Comparison of ENCODE assay signal across 7 mouse cellular contexts in the genomic region with DNA sequence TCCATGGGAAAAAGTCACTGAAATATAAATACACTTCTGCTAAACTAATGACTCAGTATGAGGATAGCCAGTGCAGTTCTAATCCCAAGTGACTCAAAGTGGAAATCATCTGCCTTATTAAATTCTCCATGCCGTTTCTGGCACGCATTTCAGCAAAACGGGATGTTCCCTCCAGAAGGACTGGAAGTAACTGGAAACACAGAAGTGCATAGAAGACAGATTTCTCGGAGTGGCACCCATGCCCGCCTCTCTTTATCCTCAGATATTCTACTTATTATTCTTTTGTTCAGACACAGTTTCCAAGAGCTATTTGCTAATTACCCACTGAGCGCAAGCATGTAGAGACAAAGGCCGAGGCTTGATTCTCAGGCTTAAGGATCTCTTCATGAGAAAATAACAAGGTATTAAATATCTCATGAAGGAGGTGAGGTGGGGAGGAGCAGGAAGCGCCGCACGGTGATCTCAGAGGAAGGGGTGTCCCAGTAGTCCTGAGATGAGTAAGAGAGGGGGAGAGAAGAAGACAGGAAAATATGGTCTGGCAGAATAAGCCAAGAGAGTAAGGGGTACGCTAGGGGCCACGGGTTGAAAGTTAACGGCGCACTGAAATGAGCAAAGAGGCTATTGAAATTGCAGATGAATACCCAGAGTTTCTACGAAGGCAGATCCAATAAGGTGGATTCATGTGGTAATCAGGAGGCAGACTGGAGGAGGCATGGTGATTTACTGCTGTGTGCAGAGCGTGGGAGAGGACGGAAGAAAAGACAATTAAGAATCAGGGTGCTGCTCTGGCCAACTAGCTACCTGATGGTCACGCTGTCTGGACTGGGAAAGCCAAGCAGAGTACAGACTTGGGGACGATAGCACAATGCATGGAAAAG.
DNase-seq lines count a peak whose midpoint lies in the region; ATAC-seq lines count a peak whose summit lies in the region.

No protein-coding gene starts in this region.

- H3K27ac ChIP-seq in forebrain, embryonic 11.5 days (ENCODE audit: low read depth, low read length), result no peak overlapping the region
- peak overlapping the region; percentile 69 for H3K27ac ChIP-seq in hindbrain, embryonic 13.5 days
- H3K27ac ChIP-seq in neural tube, embryonic 12.5 days, result peak overlapping the region; percentile 62; the same call in 1 of the 2 replicates

- no peaks in the 10 kb centered on the region for H3K9me3 ChIP-seq in forebrain, embryonic 11.5 days (ENCODE audit: control insufficient read depth, low read length)
- no peaks in the 10 kb centered on the region for H3K9me3 ChIP-seq in hindbrain, embryonic 13.5 days
- no peaks in the 10 kb centered on the region for H3K9me3 ChIP-seq in neural tube, embryonic 12.5 days

- peak overlapping the region; percentile 20; the same call in 1 of the 2 replicates for H3K9ac ChIP-seq in forebrain, embryonic 11.5 days (ENCODE audit: low read length)
- peak overlapping the region; percentile 31; the same call in 1 of the 2 replicates for H3K9ac ChIP-seq in hindbrain, embryonic 13.5 days
- H3K9ac ChIP-seq in neural tube, embryonic 12.5 days, result peak overlapping the region; percentile 18; the same call in 1 of the 2 replicates

- no peak overlapping the region for H3K4me3 ChIP-seq in forebrain, embryonic 11.5 days (ENCODE audit: low read depth, low read length)
- peak overlapping the region; percentile 11; the same call in 1 of the 2 replicates for H3K4me3 ChIP-seq in hindbrain, embryonic 13.5 days
- H3K4me3 ChIP-seq in neural tube, embryonic 12.5 days, result no peak overlapping the region

- no peaks in the 10 kb centered on the region for H3K36me3 ChIP-seq in forebrain, embryonic 11.5 days (ENCODE audit: control insufficient read depth, insufficient read depth, low read length)
- H3K36me3 ChIP-seq in hindbrain, embryonic 13.5 days, result no peaks in the 10 kb centered on the region
- no peaks in the 10 kb centered on the region for H3K36me3 ChIP-seq in neural tube, embryonic 12.5 days

- no peak for ATAC-seq in forebrain, embryonic 11.5 days (replicated peaks; ENCODE audit: low FRiP score)
- peak; percentile 71 for ATAC-seq in hindbrain, embryonic 13.5 days (ENCODE audit: low FRiP score)
- peak; percentile 86 for ATAC-seq in neural tube, embryonic 12.5 days (ENCODE audit: low FRiP score, low read depth)

- peaks cover 9% of the 10 kb centered on the region for H3K4me1 ChIP-seq in forebrain, embryonic 11.5 days (replicated peaks; ENCODE audit: control insufficient read depth, insufficient read depth, low read length)
- peaks cover 21% of the 10 kb centered on the region for H3K4me1 ChIP-seq in hindbrain, embryonic 13.5 days (replicated peaks)
- peaks cover 19% of the 10 kb centered on the region for H3K4me1 ChIP-seq in neural tube, embryonic 12.5 days

- intact Hi-C loops in left cerebral cortex, postnatal 10 days (cut with DNase I), result no loop called here

- H3K27me3 ChIP-seq in forebrain, embryonic 11.5 days (ENCODE audit: control insufficient read depth, insufficient read depth, low read length), result no peaks in the 10 kb centered on the region
- H3K27me3 ChIP-seq in hindbrain, embryonic 13.5 days, result no peaks in the 10 kb centered on the region
- no peaks in the 10 kb centered on the region for H3K27me3 ChIP-seq in neural tube, embryonic 12.5 days (replicated peaks)

- WGBS in forebrain, embryonic 11.5 days, result 41% methylated on average over 19 of the region's 19 CpGs
- 25% methylated on average over 19 of the region's 19 CpGs for WGBS in hindbrain, embryonic 13.5 days
- 22% methylated on average over 19 of the region's 19 CpGs for WGBS in neural tube, embryonic 12.5 days

- peak; percentile 20 for DNase-seq in left cerebral cortex, postnatal 10 days (ENCODE audit: extremely low spot score in 1 of 2, low spot score in 2 of 2)
- DNase-seq in left cerebral cortex, adult 8-10 months (ENCODE audit: low spot score in 2 of 2), result no peak
- peak; percentile 52 for DNase-seq in forebrain, embryonic 11.5 days (ENCODE audit: low spot score)
- DNase-seq in adrenal gland, postnatal 4 days (ENCODE audit: low spot score in 2 of 2), result no peak
- DNase-seq in T-cell, adult 2 months (ENCODE audit: low spot score), result no peak

- H3K4me2 ChIP-seq in forebrain, embryonic 11.5 days (ENCODE audit: low read depth, low read length, severe bottlenecking), result 0 out of 2 replicates have a peak overlapping the region, but pooled peaks have one; percentile 22
- H3K4me2 ChIP-seq in hindbrain, embryonic 13.5 days, result peak overlapping the region; percentile 46
- H3K4me2 ChIP-seq in neural tube, embryonic 12.5 days (replicated peaks), result peak overlapping the region; percentile 55

Comparison
In these comparisons a context has a peak if more than half of its experiments do, and no peak if none do; other contexts are left out.
1. DNase-seq: peak in left cerebral cortex, postnatal 10 days (2 of 2) and forebrain, embryonic 11.5 days (single experiment); none in left cerebral cortex, adult 8-10 months (0 of 2), adrenal gland, postnatal 4 days (0 of 2) and T-cell, adult 2 months (single experiment).
2. Peak in every context shown above with its lines, with median percentiles within 50 percentile points of each other: H3K4me2 ChIP-seq and H3K9ac ChIP-seq.